Mouse (Mus musculus) frontal cortex, postnatal 25 days (tissue): ENCODE measurements at regions not wholly inside any gene's neighbourhood (a gene's known extent, or its start where the extent isn't known, plus 50 kb on each side); places are given as distances from the start of the nearest gene placed in this dataset.
A peak's percentile ranks its signal among the peaks of the same experiment; 100 is the strongest.

ENCODE experiments used
- DNase-seq, 2 experiments: peaks; one replicate each; pipeline ENCODE4 v3.0.0; 2022; ENCODE audit warnings: low spot score in 2 of 2

- no peak for DNase-seq
Observed at GRCm38 (mm10) chr14:72853104-72853503, 143.3 kb upstream of the Fndc3a start.

GRCm38 (mm10) chr14:72850884-72851283, 141.1 kb upstream of the Fndc3a start:
- DNase-seq = no peak

GRCm38 (mm10) chr14:72848271-72848955, 138.6 kb upstream of the Fndc3a start:
- no peak for DNase-seq

- no peak for DNase-seq
Observed at GRCm38 (mm10) chr14:72847466-72847865, 137.7 kb upstream of the Fndc3a start.

GRCm38 (mm10) chr14:72845621-72846440, 136.0 kb upstream of the Fndc3a start:
- DNase-seq = no peak

- DNase-seq = no peak
Observed at GRCm38 (mm10) chr14:72844753-72845369, 135.1 kb upstream of the Fndc3a start.

- no peak for DNase-seq
Observed at GRCm38 (mm10) chr14:72841753-72842152, 131.9 kb upstream of the Fndc3a start.

- DNase-seq = no peak
Observed at GRCm38 (mm10) chr14:72835158-72835557, 125.4 kb upstream of the Fndc3a start.

- DNase-seq = no peak
Observed at GRCm38 (mm10) chr14:72829261-72829660, 119.5 kb upstream of the Fndc3a start.

GRCm38 (mm10) chr14:72825549-72825948, 115.7 kb upstream of the Fndc3a start:
- no peak for DNase-seq

- DNase-seq = no peak
Observed at GRCm38 (mm10) chr14:72822231-72822615, 112.4 kb upstream of the Fndc3a start.

- no peak for DNase-seq
Observed at GRCm38 (mm10) chr14:72821517-72822230, 111.9 kb upstream of the Fndc3a start.

- no peak for DNase-seq
Observed at GRCm38 (mm10) chr14:72819037-72819436, 109.2 kb upstream of the Fndc3a start.

GRCm38 (mm10) chr14:72817764-72818163, 108.0 kb upstream of the Fndc3a start:
- DNase-seq = no peak

- DNase-seq = peak in 1 of 2 experiments; percentile 19
Observed at GRCm38 (mm10) chr14:72816847-72817246, 107.0 kb upstream of the Fndc3a start.

- no peak for DNase-seq
Observed at GRCm38 (mm10) chr14:72809138-72809537, 99.3 kb upstream of the Fndc3a start.

- DNase-seq = no peak
Observed at GRCm38 (mm10) chr14:72807947-72808346, 98.1 kb upstream of the Fndc3a start.

GRCm38 (mm10) chr14:72807286-72807685, 97.5 kb upstream of the Fndc3a start:
- no peak for DNase-seq

- no peak for DNase-seq
Observed at GRCm38 (mm10) chr14:72806598-72806997, 96.8 kb upstream of the Fndc3a start.

- no peak for DNase-seq
Observed at GRCm38 (mm10) chr14:72803579-72803978, 93.8 kb upstream of the Fndc3a start.

- DNase-seq = no peak
Observed at GRCm38 (mm10) chr14:72790654-72791053, 80.9 kb upstream of the Fndc3a start.

GRCm38 (mm10) chr14:72786929-72787328, 77.1 kb upstream of the Fndc3a start:
- DNase-seq = no peak
